Mouse (Mus musculus) urinary bladder, postnatal 14 days (tissue): Measurements from ENCODE around the gene Tmem121.

Source experiments
- DNase-seq: peaks from one replicate; pipeline ENCODE4 v3.0.0; 2021; ENCODE audit warnings: low spot score

Gene Tmem121

GRCm38 (mm10) chr12:113185442-113186291 is at the start of gene Tmem121:
Gene Tmem121, plus strand, starts transcription at chr12:113185930.
- DNase-seq = no peak

DNA sequence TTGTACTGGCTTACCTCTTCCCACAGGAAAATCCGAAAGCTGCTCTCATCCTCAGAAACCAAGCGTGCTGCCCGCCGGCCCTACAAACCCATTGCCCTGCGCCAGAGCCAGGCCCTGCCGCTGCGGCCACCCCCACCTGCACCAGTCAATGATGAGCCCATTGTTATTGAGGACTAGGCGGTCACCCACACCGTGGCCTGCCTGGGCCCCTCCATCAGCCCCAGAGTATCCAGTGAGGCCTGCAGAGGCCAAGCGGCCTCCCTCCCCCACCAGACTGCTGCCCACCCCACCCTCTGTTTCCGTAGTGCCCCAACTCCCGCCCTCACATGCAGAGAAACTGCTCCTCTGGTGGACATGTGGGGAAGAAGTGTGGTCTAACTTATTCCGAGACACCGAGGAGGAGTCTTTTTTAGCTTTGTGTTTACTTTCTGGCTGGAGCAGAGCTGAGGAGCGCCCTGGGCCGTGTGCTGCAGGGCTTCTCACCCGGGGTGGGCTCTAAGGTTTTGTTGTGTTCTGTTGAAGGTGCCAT is 49.2 kb upstream of the Tmem121 start:
- no peak for DNase-seq

GRCm38 (mm10) chr12:113137260-113138213 is 48.2 kb upstream of the Tmem121 start:
- no peak for DNase-seq

GRCm38 (mm10) chr12:113138291-113138690 is 47.4 kb upstream of the Tmem121 start:
- DNase-seq = no peak

- peak; percentile 88 for DNase-seq
Measured at GRCm38 (mm10) chr12:113138901-113139864, 46.5 kb upstream of the Tmem121 start.

DNA sequence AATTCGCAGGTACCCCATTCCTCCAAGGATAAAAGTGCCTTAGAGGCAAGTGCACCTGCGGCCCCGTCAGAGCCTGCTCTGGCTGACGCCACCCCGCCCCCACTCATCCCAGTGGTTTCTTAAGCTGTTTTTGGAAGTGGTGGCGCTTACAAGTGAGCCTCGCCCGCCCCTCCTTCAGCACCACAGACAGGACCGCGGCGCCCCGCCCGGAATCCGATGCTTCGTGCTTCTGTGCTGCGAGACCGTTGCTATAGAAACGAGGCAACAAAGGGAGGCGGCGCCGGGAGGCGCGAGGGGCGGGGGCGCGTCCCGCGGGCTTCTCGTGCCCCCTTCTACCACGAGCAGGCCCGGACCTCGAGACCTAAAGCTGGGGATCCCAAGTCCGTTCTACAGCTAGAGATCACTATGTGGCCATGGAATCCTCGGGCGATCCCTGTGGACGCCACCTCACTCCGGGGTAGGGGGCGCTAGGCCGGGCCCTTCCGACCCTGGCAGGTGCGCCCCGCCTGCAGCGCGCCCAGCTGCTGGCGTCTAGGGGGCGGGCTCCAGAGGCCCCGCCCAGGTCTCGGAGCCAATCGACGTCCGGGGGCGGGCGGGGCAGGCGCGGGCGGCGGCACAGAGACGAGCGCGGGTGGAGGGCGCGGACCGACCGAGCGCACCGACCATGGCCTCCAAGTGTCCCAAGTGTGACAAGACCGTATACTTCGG is 45.7 kb upstream of the Tmem121 start, which contains the start of gene Crip2:
Crip2 (plus strand) TSS at position 329 of the 708 bp plus-strand sequence.
- DNase-seq = peak; percentile 88

GRCm38 (mm10) chr12:113140616-113141411 is 44.9 kb upstream of the Tmem121 start:
- DNase-seq = peak; percentile 69

DNA sequence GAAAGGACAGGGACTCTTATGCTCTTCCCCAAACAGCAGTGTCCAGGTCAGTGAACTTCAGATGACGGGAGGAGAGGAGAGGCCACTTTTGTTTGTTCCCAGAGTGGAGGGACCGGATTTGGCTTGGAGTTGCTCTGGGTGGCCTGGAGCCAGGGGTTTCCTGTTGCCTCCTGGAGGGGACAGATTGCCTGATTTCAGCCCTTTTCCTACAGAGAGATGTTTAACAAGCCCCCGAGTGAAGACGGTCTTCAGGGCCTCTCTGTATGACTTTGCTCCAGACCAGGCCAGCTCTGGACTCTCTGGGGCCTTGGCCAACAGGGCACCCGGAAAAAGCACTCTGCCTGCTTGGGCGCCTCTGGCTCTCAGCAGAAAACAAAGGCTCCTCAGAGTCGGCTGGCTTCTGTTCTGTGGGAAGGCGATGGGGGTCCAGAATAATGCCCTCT is 44.2 kb upstream of the Tmem121 start:
- peak; percentile 51 for DNase-seq

DNA sequence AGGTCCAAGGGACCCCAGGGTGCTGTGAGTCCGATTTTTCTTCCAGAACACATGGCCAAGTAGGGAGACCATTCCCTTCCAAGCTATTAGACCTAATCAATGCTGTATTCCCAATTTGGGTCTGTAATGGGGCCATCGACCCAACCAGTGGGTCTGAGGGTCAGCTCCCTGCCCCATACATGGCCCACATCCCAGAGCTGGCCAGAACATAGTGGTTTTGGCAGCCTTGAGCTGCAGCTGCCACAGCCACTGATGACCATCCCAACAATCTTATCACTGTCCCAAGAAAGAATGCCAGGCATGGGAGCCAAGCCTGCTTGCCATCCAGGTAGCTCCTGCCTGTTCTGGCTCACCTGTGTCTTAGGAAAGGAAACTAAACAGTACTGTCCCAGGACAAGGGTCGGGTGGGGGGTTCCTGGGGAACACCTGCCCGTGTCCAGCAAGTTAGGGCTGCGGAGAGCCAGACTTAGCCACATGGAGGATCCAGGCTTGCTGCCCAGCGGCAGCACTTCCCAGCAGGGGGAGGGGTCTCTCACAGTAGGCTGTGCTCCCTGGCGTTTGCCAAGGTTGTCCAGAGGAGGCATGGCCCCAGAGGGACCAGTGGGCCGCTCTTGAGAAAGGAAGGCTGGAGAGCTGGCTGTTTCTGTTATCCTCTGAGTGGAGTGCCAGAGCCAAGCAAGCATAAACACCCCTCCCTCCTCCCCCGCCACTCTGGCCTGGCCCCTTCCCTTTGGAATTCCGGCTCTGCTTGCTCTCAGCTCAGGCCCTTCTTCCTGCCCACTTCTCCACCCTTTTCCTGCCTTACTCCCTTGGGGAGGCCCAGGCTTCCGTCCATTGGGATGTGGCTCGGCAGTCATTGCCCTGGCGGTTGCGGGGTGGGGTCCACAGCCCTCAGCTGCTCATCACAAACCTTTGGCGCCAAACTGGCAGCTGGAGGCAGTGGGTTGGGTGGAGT is 43.4 kb upstream of the Tmem121 start:
- DNase-seq = peak; percentile 72

- DNase-seq = peak; percentile 44
Measured at GRCm38 (mm10) chr12:113143164-113143563, 42.6 kb upstream of the Tmem121 start.

DNA sequence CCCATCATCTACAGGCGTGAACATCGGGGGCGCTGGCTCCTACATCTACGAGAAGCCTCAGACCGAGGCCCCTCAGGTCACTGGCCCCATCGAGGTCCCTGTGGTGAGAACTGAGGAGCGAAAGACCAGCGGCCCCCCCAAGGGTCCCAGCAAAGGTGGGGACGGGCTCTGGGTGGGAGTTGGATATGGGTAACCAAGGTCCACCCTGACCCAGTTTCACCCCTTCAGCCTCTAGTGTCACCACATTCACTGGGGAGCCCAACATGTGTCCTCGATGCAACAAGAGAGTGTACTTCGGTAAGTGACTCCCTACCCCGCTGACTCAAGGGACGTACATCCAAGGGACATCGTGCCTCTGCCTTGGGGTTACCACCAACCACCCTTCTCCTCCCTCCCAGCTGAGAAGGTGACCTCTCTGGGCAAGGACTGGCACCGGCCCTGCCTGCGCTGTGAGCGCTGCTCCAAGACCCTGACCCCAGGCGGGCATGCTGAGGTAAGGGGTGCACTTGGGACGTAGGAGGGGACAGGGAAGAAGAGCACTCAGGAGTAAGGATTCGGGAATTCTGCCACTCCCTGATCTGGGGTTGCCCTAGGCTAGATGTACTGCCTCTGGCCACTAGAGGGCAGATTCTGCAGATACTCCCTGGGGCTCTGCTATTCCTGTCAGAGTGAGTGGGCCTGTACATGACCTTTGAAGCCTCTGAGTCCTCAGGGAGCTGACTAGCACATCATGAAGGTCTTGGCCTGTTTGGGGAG is 41.6 kb upstream of the Tmem121 start:
- DNase-seq = peak; percentile 51

DNA sequence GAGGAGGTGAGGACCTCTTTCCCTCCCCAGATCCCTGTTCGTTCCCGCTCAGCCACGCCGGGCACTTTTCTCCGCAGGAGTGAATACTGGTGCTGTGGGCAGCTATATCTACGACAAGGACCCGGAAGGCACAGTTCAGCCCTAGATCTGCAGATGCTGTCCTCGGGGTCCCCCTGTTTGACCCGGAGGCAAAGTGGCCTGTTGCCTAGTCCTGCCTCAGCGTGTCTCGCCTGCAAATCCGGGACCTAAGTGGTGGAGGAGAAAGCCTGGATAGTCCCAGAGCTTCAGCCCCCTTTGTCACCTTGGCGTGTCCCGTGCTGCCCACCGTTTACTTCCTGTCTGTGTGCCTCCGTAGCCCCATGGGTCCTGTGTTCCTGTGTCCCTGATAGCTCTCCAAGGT is 40.8 kb upstream of the Tmem121 start:
- DNase-seq = no peak

DNA sequence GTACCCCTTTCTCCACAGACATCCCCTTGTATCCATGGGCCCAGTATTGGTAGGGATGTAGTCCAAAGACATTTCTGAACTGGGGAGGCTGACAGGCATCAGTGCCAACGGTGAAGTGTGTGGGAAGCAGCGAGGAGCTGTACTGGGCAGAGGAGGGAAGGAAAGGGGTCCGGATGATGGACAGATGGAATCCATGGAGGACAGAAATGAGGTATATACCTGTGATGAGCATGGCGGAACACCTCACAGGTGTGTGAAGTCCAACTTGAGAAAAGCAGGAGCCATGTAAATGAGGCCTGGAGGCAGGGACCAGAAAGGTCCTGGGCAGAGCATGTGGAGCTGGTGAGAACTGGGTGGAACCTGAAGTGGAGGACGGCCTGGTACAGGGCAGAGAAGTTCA is 40.1 kb upstream of the Tmem121 start:
- no peak for DNase-seq

DNA sequence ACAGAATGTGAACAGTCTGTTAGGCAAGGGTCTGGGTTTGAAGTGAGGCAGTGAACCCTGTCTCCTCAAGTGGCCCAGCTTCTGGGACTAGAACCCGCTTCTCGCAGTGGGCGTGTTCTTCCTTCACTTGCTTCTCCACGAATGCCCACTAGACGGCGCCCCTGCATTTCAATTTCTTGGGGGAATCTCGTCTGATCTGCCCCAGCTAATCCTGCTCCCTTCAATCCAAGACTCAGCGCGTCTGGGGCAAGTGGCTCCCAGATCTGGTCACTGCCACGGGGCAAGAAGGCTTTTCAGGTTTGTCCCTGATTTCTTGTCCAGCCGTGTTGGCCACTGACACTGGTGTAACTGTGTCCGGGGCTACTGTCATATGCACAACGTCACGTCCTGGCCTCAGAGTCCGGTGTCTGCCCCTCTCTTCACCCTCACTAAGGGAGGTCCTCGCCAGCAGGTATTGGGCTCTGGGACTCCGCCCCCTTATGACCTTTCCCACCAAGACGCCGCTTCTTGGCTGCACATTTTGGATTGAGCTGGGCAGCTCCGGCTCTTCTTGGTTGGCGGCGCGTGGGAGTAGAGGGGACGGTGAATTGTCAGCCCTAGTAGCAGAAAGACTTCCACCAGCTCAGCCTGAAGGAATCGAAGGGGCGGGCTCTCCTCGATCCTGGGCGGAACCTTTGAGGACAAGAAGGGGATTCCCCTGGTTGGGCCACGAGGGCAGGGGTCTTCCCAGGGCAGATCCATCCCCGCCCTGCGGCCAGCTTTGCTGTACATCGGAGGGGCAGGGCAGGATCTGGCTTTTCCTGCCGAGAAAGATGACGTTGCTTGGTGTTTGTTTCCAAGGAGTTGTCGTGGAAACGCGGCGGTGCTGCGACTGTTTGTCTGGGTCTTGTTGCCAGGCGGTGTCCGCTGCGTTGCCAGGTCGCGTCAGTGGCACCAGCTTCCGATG is 39.3 kb upstream of the Tmem121 start, which contains the start of gene Crip1:
Crip1 (plus strand) TSS at position 205 of the 946 bp plus-strand sequence.
- DNase-seq = peak; percentile 87

DNA sequence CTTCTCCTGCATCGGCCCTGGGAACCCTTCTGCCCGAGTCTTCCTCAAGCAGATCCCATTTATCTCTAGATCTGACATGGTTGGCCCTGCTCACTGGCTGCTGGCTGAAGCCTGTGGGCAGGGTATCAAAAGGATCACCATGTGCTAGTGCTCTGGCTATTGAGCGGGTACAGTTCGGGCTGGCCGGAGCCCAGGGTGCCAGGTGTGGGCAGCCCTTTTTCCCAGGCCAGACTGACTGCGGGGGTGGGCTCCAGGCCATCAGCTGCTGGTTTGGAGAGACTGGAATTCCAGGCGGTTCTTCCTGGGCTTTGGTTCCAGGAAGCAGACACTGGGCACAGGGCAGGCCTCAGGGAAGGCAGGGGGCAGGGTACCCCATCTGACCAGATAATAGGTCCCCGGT is 38.2 kb upstream of the Tmem121 start:
- DNase-seq = peak; percentile 54

DNA sequence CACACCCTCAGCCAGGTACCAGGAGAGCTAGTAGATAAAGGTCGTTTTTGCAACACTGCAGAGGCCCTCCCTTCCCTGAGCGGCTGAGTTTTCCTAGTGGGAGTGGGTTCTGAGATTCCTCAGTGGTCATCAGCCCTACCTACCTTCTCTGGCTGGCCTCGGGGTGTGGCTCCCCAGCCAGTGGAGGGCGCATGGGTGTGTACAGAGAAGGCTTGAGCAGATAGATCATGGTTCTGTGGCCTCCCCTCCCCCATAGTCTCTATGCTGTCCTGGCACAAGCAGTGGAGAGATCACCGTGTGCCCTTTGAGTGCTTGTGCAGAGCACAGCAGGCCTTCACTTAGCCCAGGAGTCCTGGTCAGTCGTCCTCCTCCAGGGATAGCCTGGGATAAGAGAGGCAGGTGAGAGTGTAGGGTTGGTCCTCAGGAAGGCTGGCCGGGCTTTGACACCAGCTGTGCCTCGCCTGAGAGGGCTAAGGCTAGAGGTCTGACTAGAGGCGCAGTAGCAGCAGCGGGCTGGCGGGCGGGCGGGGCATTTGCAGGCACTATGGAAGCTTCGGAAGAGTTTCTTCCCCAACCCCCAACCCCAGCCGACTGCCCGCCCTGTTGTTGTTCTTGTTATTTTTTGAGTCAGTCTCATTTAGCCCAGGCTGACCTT is 37.2 kb upstream of the Tmem121 start:
- DNase-seq = peak; percentile 77
